Mouse (Mus musculus) intestine, embryonic 16.5 days (tissue): ENCODE measurements around the gene Smtn. TPM values are rescaled to one million over a fixed set of nuclear protein-coding genes. Genes with fewer than 3 reads are reported as not detected.

Experiments used
- ATAC-seq: fragments of 200-750 bp; cut with Nextera tagmentation; 2 replicates; pipeline ENCODE4 v1.8.0; 2017; ENCODE audit warnings: moderate TSS enrichment, moderate library complexity
- H3K27ac ChIP-seq: fragments of 300-500 bp; sonication (generic); 2 replicates; pipeline ENCODE4 v1.5.1; 2014; ENCODE audit warnings: mild to moderate bottlenecking, low read length
- H3K27me3 ChIP-seq: fragments of 300-500 bp; sonication (generic); replicated peaks from 2 replicates; pipeline ENCODE4 v1.6.1; 2014; ENCODE audit warnings: low read length, control low read depth, mixed read lengths; ENCODE audit not compliant: control insufficient read depth, insufficient read depth
- H3K36me3 ChIP-seq: fragments of 300-500 bp; sonication (generic); 2 replicates; pipeline ENCODE4 v1.6.1; 2014; ENCODE audit warnings: low read length, control low read depth; ENCODE audit not compliant: control insufficient read depth, insufficient read depth
- H3K4me1 ChIP-seq: fragments of 300-500 bp; sonication (generic); 2 replicates; pipeline ENCODE4 v1.6.1; 2014; ENCODE audit warnings: low read length, control low read depth, mixed read lengths; ENCODE audit not compliant: control insufficient read depth, insufficient read depth
- H3K4me2 ChIP-seq: fragments of 300-500 bp; sonication (generic); 2 replicates; pipeline ENCODE4 v1.6.1; 2014; ENCODE audit warnings: low read depth, low read length, control low read depth
- H3K4me3 ChIP-seq: fragments of 300-500 bp; sonication (generic); 2 replicates; pipeline ENCODE4 v1.5.1; 2014; ENCODE audit warnings: mild to moderate bottlenecking, low read length
- H3K9ac ChIP-seq: fragments of 300-500 bp; sonication (generic); 2 replicates; pipeline ENCODE4 v1.6.1; 2014; ENCODE audit warnings: low read depth, low read length
- H3K9me3 ChIP-seq: fragments of 300-500 bp; sonication (generic); 2 replicates; pipeline ENCODE4 v1.6.1; 2016; ENCODE audit warnings: low read length, control low read depth; ENCODE audit not compliant: control insufficient read depth
- WGBS: fragments of 180-500 bp; shearing (Covaris S2); extraction: QIAGEN DNeasy Blood & Tissue Kit; methylation state at CpG from one replicate; pipeline ENCODE4 v1.1.7; 2014; 5-methylcytosine and 5-hydroxymethylcytosine counted together
- polyA plus RNA-seq: library from polyadenylated mRNA; unstranded; fragments of >200 nt; fragmentation: Nextera tagmentation; extraction: Ambion mirVana; gene quantifications from 2 replicates; pipeline ENCODE4 v1.2.1, GENCODE M21; 2015

The Smtn gene
- polyA plus RNA-seq, 1 experiment from 2014 or later: 78.2 TPM

DNA sequence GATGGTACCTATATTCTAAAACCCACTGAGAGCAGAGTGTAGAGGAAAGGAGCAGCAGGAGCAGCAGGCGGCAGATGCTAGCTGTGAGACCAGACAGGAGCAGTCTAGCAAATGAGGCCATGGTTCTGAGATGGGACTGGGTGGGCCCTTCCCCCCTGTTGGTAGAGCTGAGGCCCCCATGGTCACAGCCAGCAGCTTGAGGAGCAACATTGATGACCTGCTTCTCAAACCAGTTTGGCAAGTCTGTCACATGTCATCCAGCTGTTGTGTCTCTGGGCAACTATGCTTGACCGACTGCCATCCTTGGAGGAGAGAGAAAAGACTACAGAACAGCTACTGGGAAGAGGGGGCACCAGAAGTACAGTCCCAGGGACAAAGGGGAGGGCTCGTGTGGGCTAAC is 1.5 kb upstream of the Smtn start:
- H3K4me3 ChIP-seq: no peak overlapping the region
- H3K27ac ChIP-seq: no peak overlapping the region
- H3K9me3 ChIP-seq: peaks cover 4% of the 10 kb centered on the region; the same call in 1 of the 2 replicates
- H3K27me3 ChIP-seq: no peaks in the 10 kb centered on the region
- H3K4me1 ChIP-seq: peaks cover 26% of the 10 kb centered on the region
- H3K36me3 ChIP-seq: no peaks in the 10 kb centered on the region
- H3K4me2 ChIP-seq: no peak overlapping the region
- 0 out of 2 replicates have a peak overlapping the region, but pooled peaks have one; percentile 16 for H3K9ac ChIP-seq
- 62% methylated on average over 3 of the region's 3 CpGs for WGBS
- ATAC-seq: no peak

DNA sequence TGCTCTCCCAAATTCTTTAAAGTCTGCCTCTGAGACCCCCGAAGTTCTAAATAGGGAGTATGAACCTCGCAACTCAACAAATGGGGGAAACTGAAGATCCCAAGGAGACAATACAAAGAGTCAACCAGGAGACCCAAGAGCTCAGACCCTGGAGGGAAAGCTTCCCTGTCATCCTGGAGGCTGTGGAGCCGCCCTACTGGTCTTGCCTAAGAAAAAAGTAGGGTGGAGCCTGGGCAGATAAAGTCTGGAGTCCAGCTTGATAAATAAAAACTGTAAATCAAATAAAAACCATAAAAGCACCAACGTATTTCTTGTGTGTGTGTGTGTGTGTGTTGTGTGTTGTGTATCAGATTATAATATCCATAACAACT is 601 bp downstream of the Smtn start:
- peak overlapping the region; percentile 91 for H3K4me2 ChIP-seq
- 78% methylated on average over 4 of the region's 4 CpGs for WGBS
- peaks cover 35% of the 10 kb centered on the region for H3K4me1 ChIP-seq
- no peaks in the 10 kb centered on the region for H3K27me3 ChIP-seq
- no peaks in the 10 kb centered on the region for H3K36me3 ChIP-seq
- H3K4me3 ChIP-seq: peak overlapping the region; percentile 62
- peak overlapping the region; percentile 64 for H3K9ac ChIP-seq
- ATAC-seq: no peak
- peaks cover 4% of the 10 kb centered on the region; the same call in 1 of the 2 replicates for H3K9me3 ChIP-seq
- H3K27ac ChIP-seq: no peak overlapping the region

DNA sequence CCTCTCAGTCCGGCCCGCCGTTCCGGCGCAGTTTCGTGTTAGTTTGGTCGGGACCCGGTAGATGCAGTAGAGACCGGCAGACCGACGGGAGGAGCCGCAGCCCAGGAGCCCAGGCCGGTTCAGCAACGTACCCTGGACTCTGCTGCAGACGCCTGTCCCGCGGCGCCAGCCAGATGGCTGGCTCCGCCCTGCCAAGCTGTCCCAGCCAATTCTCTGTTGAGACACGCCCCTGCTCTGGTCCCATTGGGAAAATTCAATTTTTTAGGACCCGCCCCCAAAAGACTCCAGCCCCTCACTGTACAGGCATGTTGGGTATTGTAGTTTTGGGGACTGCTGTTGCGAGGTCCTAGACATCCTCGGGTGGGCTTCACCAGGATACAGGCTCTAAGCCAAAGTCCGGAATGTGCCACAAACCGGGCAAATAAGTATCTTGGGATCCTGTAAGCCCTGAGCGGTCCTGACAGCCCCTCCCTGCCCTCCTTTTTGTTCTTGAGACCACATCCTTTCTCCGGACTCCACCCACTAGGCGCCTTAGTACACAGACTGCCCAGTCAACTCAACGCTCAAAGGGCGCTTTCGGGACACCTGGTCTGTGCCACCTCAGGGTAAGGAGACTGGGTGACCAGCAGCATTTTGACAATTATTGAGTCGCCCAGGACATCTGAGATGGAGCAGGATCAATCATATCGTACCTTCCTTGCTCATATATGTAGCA is 1.1 kb downstream of the Smtn start:
- Histone ChIP-seq H3K27ac (peak overlapping the region; percentile 39), H3K27me3 (no peaks in the 10 kb centered on the region), H3K4me1 (peaks cover 35% of the 10 kb centered on the region), H3K4me2 (peak overlapping the region; percentile 91), H3K9ac (peak overlapping the region; percentile 74), H3K4me3 (peak overlapping the region; percentile 62), H3K36me3 (no peaks in the 10 kb centered on the region), H3K9me3 (peaks cover under 1% of the 10 kb centered on the region; the same call in 1 of the 2 replicates)
- peak; percentile 91 for ATAC-seq
- 4% methylated on average over 33 of the region's 33 CpGs for WGBS

DNA sequence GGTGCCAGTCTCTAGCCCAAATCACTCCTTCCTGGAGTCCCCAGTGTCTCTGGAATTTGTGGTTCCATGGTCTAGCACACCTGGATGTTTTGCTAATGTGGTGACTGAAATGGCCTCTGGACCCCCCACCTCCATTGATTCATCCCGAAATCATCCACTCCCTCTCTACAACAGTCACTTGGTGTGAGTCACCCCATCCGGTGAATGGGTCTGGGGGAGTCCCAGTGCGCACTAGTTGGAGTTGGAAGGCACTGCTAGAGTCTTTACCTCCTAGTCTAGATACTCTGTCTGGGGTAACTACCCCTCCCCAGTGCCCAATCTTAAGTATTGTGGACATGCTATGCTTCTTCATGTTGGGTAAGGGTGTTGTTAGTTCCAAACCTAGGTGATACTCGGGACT is 2.1 kb downstream of the Smtn start:
- no peak for ATAC-seq
- 58% methylated on average over 4 of the region's 4 CpGs for WGBS
- H3K27me3 ChIP-seq: no peaks in the 10 kb centered on the region
- peak overlapping the region; percentile 91 for H3K4me2 ChIP-seq
- H3K36me3 ChIP-seq: peaks cover 2% of the 10 kb centered on the region; the same call in 1 of the 2 replicates
- peak overlapping the region; percentile 74 for H3K9ac ChIP-seq
- peak overlapping the region; percentile 62 for H3K4me3 ChIP-seq
- no peak overlapping the region for H3K27ac ChIP-seq
- peaks cover 35% of the 10 kb centered on the region for H3K4me1 ChIP-seq
- no peaks in the 10 kb centered on the region for H3K9me3 ChIP-seq

GRCm38 (mm10) chr11:3537711-3538110 is 2.7 kb downstream of the Smtn start:
- WGBS: 88% methylated on average over 3 of the region's 3 CpGs
- H3K36me3 ChIP-seq: peaks cover 3% of the 10 kb centered on the region; the same call in 1 of the 2 replicates
- peak overlapping the region; percentile 62 for H3K4me3 ChIP-seq
- peaks cover 32% of the 10 kb centered on the region for H3K4me1 ChIP-seq
- ATAC-seq: no peak
- no peak overlapping the region for H3K27ac ChIP-seq
- no peaks in the 10 kb centered on the region for H3K27me3 ChIP-seq
- H3K9me3 ChIP-seq: no peaks in the 10 kb centered on the region
- H3K9ac ChIP-seq: peak overlapping the region; percentile 74
- H3K4me2 ChIP-seq: peak overlapping the region; percentile 91

DNA sequence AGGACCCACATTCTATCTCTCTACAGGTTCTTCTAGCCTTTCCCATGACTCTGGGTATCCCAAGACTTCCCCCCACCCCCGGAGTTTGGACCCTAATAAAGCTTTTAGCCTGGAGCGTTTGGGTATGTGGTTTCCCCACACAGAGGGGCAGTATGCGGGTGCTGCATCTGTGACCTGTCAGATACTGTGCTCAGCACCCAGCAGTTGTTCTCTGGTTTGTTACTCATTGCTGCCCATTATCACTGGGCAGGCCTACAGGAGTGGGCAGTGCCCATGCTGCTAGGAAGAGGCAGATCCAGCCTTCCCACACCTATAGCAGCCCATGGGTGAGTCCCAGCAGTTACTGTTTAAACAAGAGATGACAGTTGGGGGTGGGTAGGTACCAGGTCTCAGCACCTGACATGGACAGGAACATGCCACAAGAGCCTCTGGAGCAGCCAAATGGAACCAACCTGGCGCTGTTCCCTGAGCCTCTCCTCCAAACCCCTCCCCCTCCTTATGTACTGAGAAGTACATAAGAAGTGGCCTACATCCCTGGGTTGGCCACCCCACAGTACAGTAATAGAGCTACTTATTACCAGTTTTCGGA is 3.6 kb downstream of the Smtn start:
- Histone ChIP-seq H3K9me3 (no peaks in the 10 kb centered on the region), H3K36me3 (peaks cover 5% of the 10 kb centered on the region; the same call in 1 of the 2 replicates), H3K4me3 (peak overlapping the region; percentile 63), H3K27me3 (no peaks in the 10 kb centered on the region), H3K4me2 (peak overlapping the region; percentile 91), H3K4me1 (peaks cover 28% of the 10 kb centered on the region), H3K27ac (peak overlapping the region; percentile 95; the same call in 1 of the 2 replicates), H3K9ac (0 out of 2 replicates have a peak overlapping the region, but pooled peaks have one; percentile 15)
- ATAC-seq: no peak
- 93% methylated on average over 5 of the region's 5 CpGs for WGBS

- Histone ChIP-seq H3K9me3 (no peaks in the 10 kb centered on the region), H3K4me2 (peak overlapping the region; percentile 91), H3K36me3 (peaks cover 6% of the 10 kb centered on the region), H3K27me3 (no peaks in the 10 kb centered on the region), H3K4me3 (peak overlapping the region; percentile 63), H3K9ac (peak overlapping the region; percentile 72), H3K4me1 (peaks cover 25% of the 10 kb centered on the region), H3K27ac (peak overlapping the region; percentile 95)
- ATAC-seq: no peak
- WGBS: 39% methylated on average over 5 of the region's 5 CpGs
These were observed 4.3 kb downstream of the Smtn start for GRCm38 (mm10) chr11:3536082-3536481.

DNA sequence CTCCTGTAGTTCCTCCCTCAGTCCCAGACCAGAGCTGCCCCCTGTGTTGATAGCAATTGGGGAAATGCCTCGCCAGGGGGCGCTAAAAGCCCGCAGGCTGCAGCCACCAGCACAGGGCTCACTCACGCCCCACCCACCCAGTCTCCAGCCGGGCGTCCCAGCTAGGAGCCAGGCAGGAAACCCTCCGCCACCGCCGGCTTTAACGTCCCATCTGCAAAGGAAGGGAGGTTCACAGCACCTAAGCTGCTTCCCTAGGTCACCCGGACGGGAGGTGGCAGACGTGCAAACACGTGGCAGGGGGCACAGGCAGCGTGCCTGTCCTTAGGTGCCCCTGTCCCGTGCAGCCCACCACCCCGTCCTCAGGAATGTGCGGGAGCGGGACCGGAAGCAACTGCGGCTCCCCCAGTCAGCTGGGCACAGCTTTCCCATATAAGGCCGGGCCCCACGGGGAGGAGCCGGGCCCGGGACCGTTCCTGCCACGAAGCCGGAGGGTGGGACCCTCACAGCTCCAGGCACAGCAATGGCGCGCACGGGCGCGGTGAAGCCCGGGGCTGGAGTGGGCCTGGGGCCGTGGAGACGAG is 4.9 kb downstream of the Smtn start:
- Histone ChIP-seq H3K27ac (peak overlapping the region; percentile 95), H3K27me3 (no peaks in the 10 kb centered on the region), H3K4me3 (peak overlapping the region; percentile 63), H3K4me1 (peaks cover 25% of the 10 kb centered on the region), H3K36me3 (peaks cover 12% of the 10 kb centered on the region), H3K4me2 (peak overlapping the region; percentile 91), H3K9me3 (no peaks in the 10 kb centered on the region), H3K9ac (peak overlapping the region; percentile 72)
- under 1% methylated on average over 36 of the region's 36 CpGs for WGBS
- peak; percentile 83 for ATAC-seq

DNA sequence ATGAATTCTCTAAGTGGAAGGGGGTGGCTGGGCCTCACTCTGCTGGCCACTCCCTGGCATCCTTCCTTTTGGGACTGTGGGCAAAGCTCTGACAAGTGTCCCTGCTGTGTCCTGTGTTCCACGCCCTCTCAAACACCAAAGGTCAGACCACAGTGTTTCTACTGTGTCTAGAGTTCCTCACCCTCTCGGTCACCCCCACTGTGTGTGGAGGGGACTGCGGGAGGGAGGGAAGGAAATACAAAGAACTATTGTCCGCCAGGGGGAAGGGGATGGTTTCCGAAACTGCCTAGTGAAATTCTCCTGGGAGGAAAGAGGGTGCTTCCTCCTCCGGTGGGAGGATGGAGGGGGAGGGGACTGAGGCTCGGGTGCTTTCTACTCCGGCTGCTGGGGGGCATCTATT is 5.5 kb downstream of the Smtn start:
- ATAC-seq: no peak
- peak overlapping the region; percentile 95; the same call in 1 of the 2 replicates for H3K27ac ChIP-seq
- H3K9ac ChIP-seq: peak overlapping the region; percentile 58
- H3K9me3 ChIP-seq: no peaks in the 10 kb centered on the region
- peak overlapping the region; percentile 63 for H3K4me3 ChIP-seq
- H3K27me3 ChIP-seq: no peaks in the 10 kb centered on the region
- H3K4me2 ChIP-seq: peak overlapping the region; percentile 91
- 24% methylated on average over 8 of the region's 8 CpGs for WGBS
- H3K4me1 ChIP-seq: peaks cover 25% of the 10 kb centered on the region
- H3K36me3 ChIP-seq: peaks cover 16% of the 10 kb centered on the region
